Mouse (Mus musculus): ENCODE data around the gene Ocrl. TPM values are rescaled to one million over a fixed set of nuclear protein-coding genes. Genes with fewer than 3 reads are reported as not detected.

Gene Ocrl
- polyA plus RNA-seq, 1 experiment from 2014 or later: 22.8 TPM

- Histone ChIP-seq H3K27me3 (ENCODE audit: control insufficient read depth, insufficient read depth, low read length) (no peaks in the 10 kb centered on the region), H3K4me3 (ENCODE audit: low read depth, low read length) (no peak overlapping the region), H3K36me3 (ENCODE audit: control insufficient read depth, insufficient read depth, low read length) (no peaks in the 10 kb centered on the region), H3K4me1 (replicated peaks; ENCODE audit: control insufficient read depth, insufficient read depth, low read length) (no peaks in the 10 kb centered on the region), H3K27ac (ENCODE audit: low read depth, low read length) (no peak overlapping the region), H3K9ac (ENCODE audit: low read depth, low read length) (no peak overlapping the region), H3K4me2 (replicated peaks; ENCODE audit: low read depth, low read length) (no peak overlapping the region), H3K9me3 (ENCODE audit: control insufficient read depth, low read length) (no peaks in the 10 kb centered on the region)
- ATAC-seq (ENCODE audit: low FRiP score) (no peak), DNase-seq (ENCODE audit: low spot score) (no peak)
- 84% methylated on average over 7 of the region's 7 CpGs for WGBS
Observed at GRCm38 (mm10) chrX:47913543-47913938, 1.4 kb downstream of the Ocrl start.

GRCm38 (mm10) chrX:47916831-47917230, 4.6 kb downstream of the Ocrl start:
- no peak overlapping the region for H3K27ac ChIP-seq (ENCODE audit: low read depth, low read length)
- WGBS: 65% methylated on average over 1 of the region's 1 CpGs
- H3K4me1 ChIP-seq (replicated peaks; ENCODE audit: control insufficient read depth, insufficient read depth, low read length): no peaks in the 10 kb centered on the region
- no peaks in the 10 kb centered on the region for H3K36me3 ChIP-seq (ENCODE audit: control insufficient read depth, insufficient read depth, low read length)
- ATAC-seq (ENCODE audit: low FRiP score) (no peak), DNase-seq (ENCODE audit: low spot score) (no peak)
- no peaks in the 10 kb centered on the region for H3K9me3 ChIP-seq (ENCODE audit: control insufficient read depth, low read length)
- H3K4me3 ChIP-seq (ENCODE audit: low read depth, low read length): no peak overlapping the region
- no peak overlapping the region for H3K4me2 ChIP-seq (replicated peaks; ENCODE audit: low read depth, low read length)
- no peak overlapping the region for H3K9ac ChIP-seq (ENCODE audit: low read depth, low read length)
- H3K27me3 ChIP-seq (ENCODE audit: control insufficient read depth, insufficient read depth, low read length): no peaks in the 10 kb centered on the region

DNA sequence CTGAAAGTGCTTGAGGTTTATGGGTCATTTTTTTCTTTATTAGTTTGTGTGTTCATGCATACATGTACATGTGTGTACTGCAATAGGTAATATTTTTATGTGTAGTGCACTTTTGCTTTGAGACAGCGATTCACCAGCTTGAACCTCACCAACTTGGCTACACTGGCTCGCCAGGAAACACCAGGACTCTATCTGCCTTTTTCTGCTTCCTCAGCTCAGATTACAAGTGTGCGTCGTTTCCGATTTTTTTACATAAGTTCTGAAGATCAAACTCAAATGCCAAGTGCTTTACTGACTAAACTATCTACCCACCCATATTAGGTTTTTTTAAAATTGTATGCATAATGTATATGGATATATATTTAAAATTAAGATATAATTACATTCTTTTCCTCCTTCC, 8.4 kb downstream of the Ocrl start:
- no peak overlapping the region for H3K4me2 ChIP-seq (replicated peaks; ENCODE audit: low read depth, low read length)
- no peak overlapping the region for H3K27ac ChIP-seq (ENCODE audit: low read depth, low read length)
- no peaks in the 10 kb centered on the region for H3K4me1 ChIP-seq (replicated peaks; ENCODE audit: control insufficient read depth, insufficient read depth, low read length)
- no peak for ATAC-seq (ENCODE audit: low FRiP score)
- H3K4me3 ChIP-seq (ENCODE audit: low read depth, low read length): no peak overlapping the region
- 89% methylated on average over 5 of the region's 5 CpGs for WGBS
- H3K27me3 ChIP-seq (ENCODE audit: control insufficient read depth, insufficient read depth, low read length): no peaks in the 10 kb centered on the region
- H3K9ac ChIP-seq (ENCODE audit: low read depth, low read length): no peak overlapping the region
- no peaks in the 10 kb centered on the region for H3K36me3 ChIP-seq (ENCODE audit: control insufficient read depth, insufficient read depth, low read length)
- no peak for DNase-seq (ENCODE audit: low spot score)
- H3K9me3 ChIP-seq (ENCODE audit: control insufficient read depth, low read length): no peaks in the 10 kb centered on the region

GRCm38 (mm10) chrX:47927981-47928380, 15.8 kb downstream of the Ocrl start:
- H3K36me3 ChIP-seq (ENCODE audit: control insufficient read depth, insufficient read depth, low read length): no peaks in the 10 kb centered on the region
- ATAC-seq (ENCODE audit: low FRiP score): no peak
- no peak overlapping the region for H3K27ac ChIP-seq (ENCODE audit: low read depth, low read length)
- no peak overlapping the region for H3K4me2 ChIP-seq (replicated peaks; ENCODE audit: low read depth, low read length)
- no peak overlapping the region for H3K9ac ChIP-seq (ENCODE audit: low read depth, low read length)
- WGBS: 78% methylated on average over 3 of the region's 3 CpGs
- H3K4me1 ChIP-seq (replicated peaks; ENCODE audit: control insufficient read depth, insufficient read depth, low read length): no peaks in the 10 kb centered on the region
- no peaks in the 10 kb centered on the region for H3K27me3 ChIP-seq (ENCODE audit: control insufficient read depth, insufficient read depth, low read length)
- H3K9me3 ChIP-seq (ENCODE audit: control insufficient read depth, low read length): no peaks in the 10 kb centered on the region
- H3K4me3 ChIP-seq (ENCODE audit: low read depth, low read length): no peak overlapping the region
- no peak for DNase-seq (ENCODE audit: low spot score)

DNA sequence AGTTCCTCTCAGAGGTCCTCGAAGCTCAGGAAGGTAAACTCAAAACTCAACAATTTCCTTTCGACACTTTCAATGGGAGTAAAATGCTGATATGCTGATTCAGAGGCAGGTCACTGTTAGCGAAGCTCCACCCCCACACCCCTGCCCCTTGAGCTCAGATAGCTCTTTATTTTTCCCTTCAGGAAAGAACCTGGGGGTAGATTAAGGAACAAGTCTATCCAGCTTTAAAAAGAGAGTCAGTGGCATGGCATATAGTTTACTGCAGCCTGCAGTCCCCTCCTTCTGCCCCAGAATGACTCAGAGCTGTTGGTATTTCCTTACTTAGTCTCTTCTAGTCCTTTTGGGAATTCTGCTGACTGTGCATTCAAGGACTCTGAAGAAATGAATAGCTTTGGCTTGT, 18.3 kb downstream of the Ocrl start:
- no peaks in the 10 kb centered on the region for H3K36me3 ChIP-seq (ENCODE audit: control insufficient read depth, insufficient read depth, low read length)
- H3K27me3 ChIP-seq (ENCODE audit: control insufficient read depth, insufficient read depth, low read length): no peaks in the 10 kb centered on the region
- no peak overlapping the region for H3K27ac ChIP-seq (ENCODE audit: low read depth, low read length)
- no peak for DNase-seq (ENCODE audit: low spot score)
- no peak overlapping the region for H3K9ac ChIP-seq (ENCODE audit: low read depth, low read length)
- no peak for ATAC-seq (ENCODE audit: low FRiP score)
- H3K4me1 ChIP-seq (replicated peaks; ENCODE audit: control insufficient read depth, insufficient read depth, low read length): no peaks in the 10 kb centered on the region
- H3K4me2 ChIP-seq (replicated peaks; ENCODE audit: low read depth, low read length): no peak overlapping the region
- no peak overlapping the region for H3K4me3 ChIP-seq (ENCODE audit: low read depth, low read length)
- H3K9me3 ChIP-seq (ENCODE audit: control insufficient read depth, low read length): no peaks in the 10 kb centered on the region
- WGBS: 81% methylated on average over 3 of the region's 3 CpGs

DNA sequence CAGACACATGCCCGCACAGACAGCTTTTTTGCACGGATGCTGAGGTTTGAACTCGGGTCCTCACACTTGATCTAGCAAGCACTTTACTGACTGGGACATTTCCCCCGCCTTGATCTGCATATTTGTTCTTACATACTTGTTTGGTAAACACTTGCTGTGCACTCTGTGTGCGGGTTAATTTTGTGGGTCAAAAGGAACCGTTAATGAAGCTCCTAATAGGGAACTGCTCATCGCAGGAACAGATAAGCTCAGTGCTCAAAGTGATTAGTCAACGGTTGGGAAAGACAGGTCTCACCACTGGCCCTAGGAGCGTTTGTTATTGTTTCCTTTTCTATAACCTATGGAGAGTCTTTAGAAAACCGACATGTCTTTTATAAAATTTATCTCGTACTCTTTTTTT, 22.2 kb downstream of the Ocrl start:
- no peaks in the 10 kb centered on the region for H3K27me3 ChIP-seq (ENCODE audit: control insufficient read depth, insufficient read depth, low read length)
- 92% methylated on average over 11 of the region's 11 CpGs for WGBS
- H3K4me1 ChIP-seq (replicated peaks; ENCODE audit: control insufficient read depth, insufficient read depth, low read length): no peaks in the 10 kb centered on the region
- H3K9ac ChIP-seq (ENCODE audit: low read depth, low read length): no peak overlapping the region
- no peaks in the 10 kb centered on the region for H3K36me3 ChIP-seq (ENCODE audit: control insufficient read depth, insufficient read depth, low read length)
- H3K4me2 ChIP-seq (replicated peaks; ENCODE audit: low read depth, low read length): no peak overlapping the region
- no peaks in the 10 kb centered on the region for H3K9me3 ChIP-seq (ENCODE audit: control insufficient read depth, low read length)
- DNase-seq (ENCODE audit: low spot score) (no peak), ATAC-seq (ENCODE audit: low FRiP score) (no peak)
- H3K4me3 ChIP-seq (ENCODE audit: low read depth, low read length): no peak overlapping the region
- no peak overlapping the region for H3K27ac ChIP-seq (ENCODE audit: low read depth, low read length)

GRCm38 (mm10) chrX:47936885-47937284, 24.7 kb downstream of the Ocrl start:
- Histone ChIP-seq H3K27me3 (ENCODE audit: control insufficient read depth, insufficient read depth, low read length) (no peaks in the 10 kb centered on the region), H3K36me3 (ENCODE audit: control insufficient read depth, insufficient read depth, low read length) (no peaks in the 10 kb centered on the region), H3K4me3 (ENCODE audit: low read depth, low read length) (no peak overlapping the region), H3K27ac (ENCODE audit: low read depth, low read length) (no peak overlapping the region), H3K4me1 (replicated peaks; ENCODE audit: control insufficient read depth, insufficient read depth, low read length) (no peaks in the 10 kb centered on the region), H3K9ac (ENCODE audit: low read depth, low read length) (no peak overlapping the region), H3K4me2 (replicated peaks; ENCODE audit: low read depth, low read length) (no peak overlapping the region), H3K9me3 (ENCODE audit: control insufficient read depth, low read length) (no peaks in the 10 kb centered on the region)
- whole genome bisulfite sequencing: 78% methylated on average over 5 of the region's 5 CpGs
- no peak for ATAC-seq (ENCODE audit: low FRiP score)
- DNase-seq (ENCODE audit: low spot score): no peak

DNA sequence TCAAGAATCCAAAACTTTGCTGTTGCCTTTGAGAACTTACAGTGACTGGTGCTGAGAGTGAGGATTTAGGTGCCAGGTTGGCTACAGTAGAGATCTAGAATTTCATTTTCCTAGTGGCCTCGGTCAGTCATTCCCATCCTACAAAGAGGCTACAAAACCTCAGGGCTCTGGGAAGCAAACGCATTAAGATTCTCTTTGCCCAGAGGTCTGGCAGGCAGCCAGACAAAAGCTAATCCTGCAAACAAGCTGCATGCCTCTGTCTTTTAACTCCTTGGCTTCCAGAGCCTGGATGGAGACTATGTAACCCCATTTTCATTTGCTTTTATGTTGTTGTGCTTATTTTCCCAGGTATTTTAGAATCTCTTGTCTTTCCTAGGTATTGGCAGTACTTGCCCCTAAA, 25.6 kb downstream of the Ocrl start:
- DNase-seq (ENCODE audit: low spot score) (peak; percentile 14), ATAC-seq (ENCODE audit: low FRiP score) (no peak)
- Histone ChIP-seq H3K27ac (ENCODE audit: low read depth, low read length) (no peak overlapping the region), H3K27me3 (ENCODE audit: control insufficient read depth, insufficient read depth, low read length) (no peaks in the 10 kb centered on the region), H3K9me3 (ENCODE audit: control insufficient read depth, low read length) (no peaks in the 10 kb centered on the region), H3K4me1 (replicated peaks; ENCODE audit: control insufficient read depth, insufficient read depth, low read length) (no peaks in the 10 kb centered on the region), H3K9ac (ENCODE audit: low read depth, low read length) (no peak overlapping the region), H3K4me2 (replicated peaks; ENCODE audit: low read depth, low read length) (no peak overlapping the region), H3K36me3 (ENCODE audit: control insufficient read depth, insufficient read depth, low read length) (no peaks in the 10 kb centered on the region), H3K4me3 (ENCODE audit: low read depth, low read length) (no peak overlapping the region)
- 33% methylated on average over 2 of the region's 2 CpGs for WGBS

DNA sequence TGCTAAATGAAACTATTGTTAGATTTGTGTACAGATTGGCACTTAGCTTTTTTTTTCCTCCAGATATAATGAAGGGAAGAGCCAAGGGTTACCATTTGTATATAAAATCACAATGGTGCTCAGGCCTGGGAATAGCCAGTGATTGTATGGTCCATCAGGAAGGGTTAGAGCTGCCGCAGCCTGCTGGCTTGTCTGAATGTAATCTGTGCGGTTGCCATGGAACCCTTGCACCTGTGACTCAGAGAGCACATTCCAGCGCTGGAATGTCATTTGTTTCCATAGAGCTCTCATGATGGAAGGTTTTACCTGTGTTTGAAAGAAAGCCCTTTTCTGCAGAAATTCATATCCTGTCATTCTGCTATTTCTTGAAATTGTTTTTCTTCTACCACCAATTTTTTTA, 37.5 kb downstream of the Ocrl start:
- 47% methylated on average over 3 of the region's 3 CpGs for WGBS
- no peaks in the 10 kb centered on the region for H3K4me1 ChIP-seq (replicated peaks; ENCODE audit: control insufficient read depth, insufficient read depth, low read length)
- no peak overlapping the region for H3K9ac ChIP-seq (ENCODE audit: low read depth, low read length)
- peak; percentile 11 for DNase-seq (ENCODE audit: low spot score)
- ATAC-seq (ENCODE audit: low FRiP score): peak; percentile 71; the same call in 1 of the 2 replicates
- H3K9me3 ChIP-seq (ENCODE audit: control insufficient read depth, low read length): no peaks in the 10 kb centered on the region
- H3K27ac ChIP-seq (ENCODE audit: low read depth, low read length): no peak overlapping the region
- no peaks in the 10 kb centered on the region for H3K36me3 ChIP-seq (ENCODE audit: control insufficient read depth, insufficient read depth, low read length)
- H3K4me3 ChIP-seq (ENCODE audit: low read depth, low read length): no peak overlapping the region
- H3K4me2 ChIP-seq (replicated peaks; ENCODE audit: low read depth, low read length): no peak overlapping the region
- no peaks in the 10 kb centered on the region for H3K27me3 ChIP-seq (ENCODE audit: control insufficient read depth, insufficient read depth, low read length)

Data from hindbrain, embryonic 11.5 days (tissue).